Mouse (Mus musculus) ES-Bruce4 (cell line): ENCODE data around the gene Fto. TPM values are rescaled to one million over a fixed set of nuclear protein-coding genes. Genes with fewer than 3 reads are reported as not detected.

Experiments used
- H3K27ac ChIP-seq: 2 replicates; pipeline ENCODE4 v1.5.1; 2012; ENCODE audit warnings: low read length, inconsistent platforms; ENCODE audit not compliant: insufficient read depth
- H3K27me3 ChIP-seq: 2 replicates; pipeline ENCODE4 v1.6.1; 2012; ENCODE audit warnings: mild to moderate bottlenecking, low read length, inconsistent platforms; ENCODE audit not compliant: control insufficient read depth, poor library complexity, insufficient read depth, severe bottlenecking
- H3K36me3 ChIP-seq: 2 replicates; pipeline ENCODE4 v1.6.1; 2012; ENCODE audit warnings: inconsistent platforms, mild to moderate bottlenecking, low read length, moderate library complexity; ENCODE audit not compliant: control insufficient read depth, poor library complexity, insufficient read depth, severe bottlenecking
- H3K4me1 ChIP-seq: one replicate; pipeline ENCODE4 v1.8.1; 2011; ENCODE audit warnings: low read length; ENCODE audit not compliant: control insufficient read depth, insufficient read depth
- H3K4me3 ChIP-seq: 2 replicates; pipeline ENCODE4 v1.5.1; 2011; ENCODE audit warnings: low read depth, mild to moderate bottlenecking, low read length
- H3K9ac ChIP-seq: 2 replicates; pipeline ENCODE4 v1.6.1; 2012; ENCODE audit warnings: low read depth, mild to moderate bottlenecking, inconsistent platforms; ENCODE audit not compliant: poor library complexity, severe bottlenecking
- H3K9me3 ChIP-seq: replicated peaks from 2 replicates; pipeline ENCODE4 v1.6.1; 2012; ENCODE audit warnings: mild to moderate bottlenecking, low read length, inconsistent platforms; ENCODE audit not compliant: control insufficient read depth, poor library complexity, insufficient read depth, severe bottlenecking
- CTCF ChIP-seq: IDR thresholded peaks from one replicate; pipeline ENCODE4 v1.8.1; 2011; ENCODE audit warnings: low read depth, low read length
- EP300 ChIP-seq: IDR thresholded peaks from 2 replicates; pipeline ENCODE4 v1.6.1; 2011; ENCODE audit warnings: low read depth, low read length; ENCODE audit not compliant: insufficient read depth
- POLR2A ChIP-seq: IDR thresholded peaks from one replicate; pipeline ENCODE4 v1.8.1; 2011; ENCODE audit warnings: low read length; ENCODE audit not compliant: insufficient read depth
- polyA plus RNA-seq: library from polyadenylated mRNA; stranded (reverse); fragments of >200 nt; gene quantifications from 2 replicates; pipeline ENCODE4 v1.2.4, GENCODE M21; 2011; ENCODE audit warnings: low read depth; ENCODE audit not compliant: missing spikeins, insufficient read depth, insufficient read length

The Fto gene
- polyA plus RNA-seq, 1 experiment = 61.2 TPM

DNA sequence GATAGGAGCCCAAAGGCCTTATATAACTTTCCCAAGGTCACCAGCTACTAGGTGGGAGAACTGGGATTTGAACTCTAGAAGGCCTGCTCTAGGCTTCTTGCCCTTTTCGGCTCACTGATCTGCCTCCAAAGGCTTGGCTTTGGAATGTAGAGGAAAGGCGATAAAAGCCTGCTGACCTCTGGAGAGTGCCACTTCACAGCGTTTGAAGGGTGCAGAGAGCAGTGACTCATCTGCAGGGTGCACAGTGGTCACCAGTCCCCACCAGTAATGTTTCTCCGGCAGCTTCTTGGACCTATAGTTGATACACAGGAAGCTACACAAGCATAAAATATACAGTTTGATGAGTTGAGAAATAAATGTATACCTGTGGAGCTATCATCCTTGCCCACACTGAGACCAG is 173.1 kb downstream of the Fto start:
- Histone ChIP-seq H3K9ac (no peak overlapping the region), H3K9me3 (no peaks in the 10 kb centered on the region), H3K4me1 (no peaks in the 10 kb centered on the region), H3K36me3 (no peaks in the 10 kb centered on the region), H3K4me3 (no peak overlapping the region), H3K27me3 (no peaks in the 10 kb centered on the region), H3K27ac (no peak overlapping the region)
- TF ChIP-seq EP300 (no peak), CTCF (no peak), POLR2A (no peak)

DNA sequence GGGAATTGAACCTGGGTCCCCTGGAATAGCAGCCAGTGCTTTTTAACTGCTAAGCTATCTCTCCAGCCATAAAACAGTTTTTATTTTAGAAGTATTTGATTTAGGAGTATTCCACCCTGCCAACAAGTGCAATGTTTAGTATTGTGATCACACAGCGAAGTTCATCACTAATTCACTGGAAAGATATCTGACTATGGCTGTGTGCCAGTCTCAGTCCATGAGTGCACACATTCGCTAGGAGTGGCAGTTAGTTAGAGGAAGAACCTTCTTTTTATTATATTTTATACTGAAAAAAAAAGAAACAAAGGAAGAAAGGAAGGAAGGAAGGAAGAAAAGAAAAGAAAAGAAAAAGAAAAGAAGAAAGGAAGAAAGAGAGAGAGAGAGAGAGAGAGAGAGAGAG is 174.1 kb downstream of the Fto start:
- Histone ChIP-seq H3K27ac (no peak overlapping the region), H3K36me3 (no peaks in the 10 kb centered on the region), H3K4me1 (no peaks in the 10 kb centered on the region), H3K9ac (no peak overlapping the region), H3K4me3 (no peak overlapping the region), H3K9me3 (no peaks in the 10 kb centered on the region), H3K27me3 (no peaks in the 10 kb centered on the region)
- no peak for TF ChIP-seq EP300
- TF ChIP-seq CTCF = no peak
- TF ChIP-seq POLR2A = no peak

DNA sequence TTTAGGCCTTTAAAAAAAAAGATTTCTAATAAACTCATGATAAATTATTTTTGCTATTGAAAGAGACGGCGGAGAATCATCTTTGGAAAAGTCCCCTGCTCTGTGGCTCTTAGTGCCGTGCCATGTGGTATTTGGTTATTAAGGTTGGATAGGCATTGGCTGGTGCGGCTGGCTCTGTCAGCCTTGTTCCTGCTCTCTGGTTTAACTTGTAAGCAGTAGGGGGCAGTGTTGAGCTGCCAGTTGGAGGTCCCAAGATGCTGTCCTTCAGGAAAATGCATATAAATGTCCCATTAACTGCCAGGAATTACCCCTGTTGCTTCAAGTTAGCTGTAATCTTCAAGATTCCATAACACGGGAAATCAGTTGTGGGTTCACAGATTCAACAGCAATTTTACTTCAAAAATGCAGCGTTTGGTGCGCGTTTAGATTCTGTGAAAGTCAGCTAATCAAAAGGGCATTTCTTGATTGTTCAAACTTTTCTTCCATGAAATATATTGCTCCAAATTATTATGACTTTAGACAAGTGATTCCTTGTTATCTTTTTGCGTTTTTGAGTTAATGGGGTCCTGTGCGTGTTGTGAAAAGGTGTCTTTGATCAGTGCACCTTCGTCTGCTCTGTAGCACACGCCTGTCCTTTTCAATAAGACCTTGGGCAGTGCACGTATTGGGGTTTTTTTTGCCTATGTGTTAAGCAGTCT is 174.9 kb downstream of the Fto start:
- no peaks in the 10 kb centered on the region for H3K4me1 ChIP-seq
- no peak overlapping the region for H3K27ac ChIP-seq
- no peak overlapping the region for H3K9ac ChIP-seq
- no peaks in the 10 kb centered on the region for H3K27me3 ChIP-seq
- no peak overlapping the region for H3K4me3 ChIP-seq
- TF ChIP-seq CTCF (peak; percentile 70), EP300 (no peak)
- H3K36me3 ChIP-seq = no peaks in the 10 kb centered on the region
- H3K9me3 ChIP-seq = no peaks in the 10 kb centered on the region

DNA sequence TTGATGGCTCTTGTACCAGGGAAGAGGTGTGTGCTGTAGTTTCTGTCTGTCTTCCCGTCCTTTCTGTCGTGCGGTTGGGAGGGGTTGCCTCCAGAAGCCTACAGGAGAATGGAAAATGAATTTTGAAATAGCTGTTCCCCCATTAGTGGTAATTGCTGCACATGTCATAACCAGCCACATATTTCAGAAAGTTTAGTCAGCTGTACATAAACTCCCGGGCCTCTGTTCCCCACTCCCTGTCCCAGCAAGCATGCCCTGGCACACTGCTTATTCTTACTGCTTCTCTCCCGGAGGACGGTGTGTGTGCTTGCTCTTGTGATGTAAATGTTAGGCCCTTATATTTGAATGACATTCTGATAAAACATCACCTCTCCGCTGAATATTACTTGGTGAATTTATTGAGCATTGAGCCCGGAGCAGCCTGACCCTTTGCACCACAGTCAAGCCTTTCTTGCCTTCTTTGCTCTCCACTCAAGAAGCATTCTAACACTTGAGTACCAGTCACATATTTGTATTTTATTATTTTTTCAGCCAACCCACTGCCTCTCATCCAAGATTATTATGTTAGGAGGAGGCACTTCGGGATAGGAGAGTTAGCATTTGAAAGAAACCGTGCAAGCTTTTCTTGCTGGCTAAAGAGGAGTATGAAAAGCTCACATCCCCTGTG is 175.6 kb downstream of the Fto start:
- Histone ChIP-seq H3K27ac (no peak overlapping the region), H3K4me3 (no peak overlapping the region), H3K27me3 (no peaks in the 10 kb centered on the region), H3K9ac (no peak overlapping the region), H3K4me1 (no peaks in the 10 kb centered on the region), H3K36me3 (no peaks in the 10 kb centered on the region), H3K9me3 (no peaks in the 10 kb centered on the region)
- no peak for TF ChIP-seq CTCF
- no peak for TF ChIP-seq POLR2A
- no peak for TF ChIP-seq EP300

DNA sequence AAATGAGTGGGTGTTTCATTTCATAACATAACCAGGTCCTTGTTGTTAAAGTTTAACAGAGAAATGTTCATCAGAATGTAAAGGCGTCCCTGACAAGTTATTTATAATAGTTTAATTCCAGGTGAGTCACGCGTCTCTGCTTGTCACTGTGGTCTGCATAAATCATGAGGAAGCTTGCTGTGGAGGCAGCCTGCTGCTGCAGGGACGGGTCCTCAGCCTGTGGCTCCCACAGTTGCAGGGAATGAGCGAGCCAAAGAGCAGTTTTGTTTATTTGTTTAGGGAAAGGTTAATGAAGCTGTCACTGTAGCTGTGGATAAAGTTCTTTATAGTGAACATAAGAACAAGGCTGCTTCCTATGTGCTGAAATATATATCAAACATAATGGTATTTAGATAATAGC is 176.7 kb downstream of the Fto start:
- Histone ChIP-seq H3K9ac (no peak overlapping the region), H3K27me3 (no peaks in the 10 kb centered on the region), H3K9me3 (no peaks in the 10 kb centered on the region), H3K4me1 (peaks cover 5% of the 10 kb centered on the region), H3K36me3 (no peaks in the 10 kb centered on the region), H3K4me3 (no peak overlapping the region), H3K27ac (no peak overlapping the region)
- TF ChIP-seq CTCF = no peak
- TF ChIP-seq POLR2A = no peak
- TF ChIP-seq EP300 = no peak

- Histone ChIP-seq H3K9ac (no peak overlapping the region), H3K4me3 (no peak overlapping the region), H3K27me3 (no peaks in the 10 kb centered on the region), H3K27ac (no peak overlapping the region), H3K4me1 (peaks cover 8% of the 10 kb centered on the region), H3K9me3 (no peaks in the 10 kb centered on the region), H3K36me3 (no peaks in the 10 kb centered on the region)
- no peak for TF ChIP-seq POLR2A
- TF ChIP-seq EP300 = no peak
- TF ChIP-seq CTCF = no peak
Observed at GRCm38 (mm10) chr8:91493373-91493772, 180.0 kb downstream of the Fto start.
